Mouse (Mus musculus) cerebellum, adult 2 months (tissue): Measurements from ENCODE around the gene Oaf.

Experiments used
- CTCF ChIP-seq: fragments of 200-500 bp; IDR thresholded peaks from 2 replicates; pipeline ENCODE4 v1.5.1; 2011; ENCODE audit warnings: low read depth, mild to moderate bottlenecking, control low read depth, low read length, moderate library complexity, borderline replicate concordance; ENCODE audit not compliant: insufficient read depth
- POLR2A ChIP-seq: fragments of 200-500 bp; IDR thresholded peaks from 2 replicates; pipeline ENCODE4 v1.6.1; 2011; ENCODE audit warnings: low read length, control low read depth, borderline replicate concordance; ENCODE audit not compliant: insufficient read depth

- TF ChIP-seq CTCF (no peak), POLR2A (no peak)
Measured at GRCm38 (mm10) chr9:43241970-43242369, 2.3 kb upstream of the Oaf start.
